Mouse (Mus musculus) Muller cell, postnatal 12 days (primary cell): ENCODE data around the gene Nrip1.
A peak's percentile ranks its signal among the peaks of the same experiment; 100 is the strongest.
"Not testable (repeated sequence)": the region's sequence is repeated elsewhere in the genome, so short reads cannot be mapped to it uniquely, and the experiment has no call there.

Experiments
- DNase-seq: peaks from one replicate; pipeline ENCODE4 v3.0.0-alpha.2; 2015; ENCODE audit errors: inconsistent ontology term

The Nrip1 gene

GRCm38 (mm10) chr16:76373671-76374091, at the start of gene Nrip1:
Nrip1 (minus strand) TSS chr16:76373827.
- peak; percentile 72 for DNase-seq

DNA sequence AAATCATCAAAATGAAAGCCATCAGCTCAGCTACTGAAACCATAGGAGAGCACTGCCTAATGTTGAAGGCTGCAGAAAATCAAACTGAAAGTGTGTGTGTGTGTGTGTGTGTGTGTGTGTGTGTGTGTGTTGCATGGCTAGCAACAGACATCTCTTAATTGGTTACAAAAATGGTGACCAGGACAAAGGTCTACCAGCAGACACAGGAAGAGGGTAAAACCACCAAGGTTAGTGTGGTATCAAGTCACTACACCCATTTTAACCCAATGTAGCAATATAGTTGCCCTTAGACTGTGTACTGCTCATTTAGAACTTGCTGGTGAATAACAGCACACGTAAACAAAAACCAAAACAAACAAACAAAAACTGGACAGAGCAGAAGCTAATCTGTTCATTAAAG, 48.9 kb upstream of the Nrip1 start:
- no peak for DNase-seq

- DNase-seq = no peak
Observed at GRCm38 (mm10) chr16:76419849-76420248, 46.2 kb upstream of the Nrip1 start.

DNA sequence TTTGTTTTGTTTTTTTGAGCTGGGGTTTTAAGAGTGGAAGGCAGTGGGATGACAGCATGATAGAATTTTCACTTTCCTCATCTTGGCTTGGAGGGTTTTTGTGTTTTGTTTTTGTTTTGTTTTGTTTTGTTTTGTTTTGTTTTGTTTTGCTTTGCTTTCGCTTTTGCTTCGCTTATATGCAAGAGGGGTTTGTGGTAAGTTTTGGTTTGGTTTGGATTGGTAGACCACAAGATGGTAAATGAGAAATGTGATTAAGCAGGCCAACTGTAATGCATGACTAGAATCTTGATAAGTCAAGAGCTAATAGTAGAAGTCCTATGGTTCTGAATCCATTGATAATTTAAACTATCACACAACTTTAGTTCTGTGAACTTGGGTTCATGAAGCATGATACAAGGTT, 42.9 kb upstream of the Nrip1 start:
- DNase-seq = no peak

DNA sequence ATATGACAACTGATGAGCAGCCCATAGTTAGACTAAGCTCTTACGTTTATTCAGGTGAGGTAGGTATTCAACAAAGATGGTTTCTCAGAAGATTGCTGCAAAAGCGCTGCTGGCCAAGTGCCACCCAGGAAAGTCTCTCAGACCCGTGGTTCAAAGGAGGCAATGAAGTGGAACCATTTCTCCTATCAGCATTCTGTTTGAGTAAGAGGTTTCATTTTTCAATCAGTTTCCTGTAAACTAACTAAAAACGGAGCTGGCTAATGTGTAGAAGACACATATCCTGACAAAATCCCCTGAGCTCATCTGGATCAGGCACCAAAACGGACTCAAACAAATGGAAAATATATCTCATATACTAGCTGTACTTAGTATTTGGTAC, 42.4 kb upstream of the Nrip1 start:
- no peak for DNase-seq

GRCm38 (mm10) chr16:76415407-76416059, 41.9 kb upstream of the Nrip1 start:
- no peak for DNase-seq

DNA sequence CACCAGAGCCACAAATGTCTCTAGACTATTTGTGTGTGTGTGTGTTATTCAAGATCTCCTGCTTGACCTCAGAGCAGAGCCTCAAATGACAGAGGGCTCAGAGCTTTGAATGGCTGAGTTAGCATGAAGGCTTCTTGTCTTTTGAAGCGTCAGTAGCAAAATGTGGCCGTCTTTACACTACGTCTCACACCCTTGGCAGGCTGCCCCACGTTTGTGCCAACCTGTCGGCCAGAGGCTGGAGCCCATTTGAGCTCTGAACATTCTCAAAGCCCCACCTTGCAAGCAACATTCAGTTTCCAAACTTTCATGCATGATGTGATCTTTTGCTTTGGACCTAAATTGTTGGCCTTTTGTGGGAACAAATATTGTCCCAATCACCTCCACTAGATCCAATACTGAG, 40.9 kb upstream of the Nrip1 start:
- DNase-seq = no peak

GRCm38 (mm10) chr16:76413581-76413980, 40.0 kb upstream of the Nrip1 start:
- DNase-seq = no peak

- DNase-seq = peak; percentile 70
Observed at GRCm38 (mm10) chr16:76409355-76409722, 35.7 kb upstream of the Nrip1 start.

GRCm38 (mm10) chr16:76408696-76409354, 35.2 kb upstream of the Nrip1 start:
- DNase-seq = no peak

GRCm38 (mm10) chr16:76408241-76408640, 34.6 kb upstream of the Nrip1 start:
- no peak for DNase-seq

- DNase-seq = no peak
Observed at GRCm38 (mm10) chr16:76407321-76407920, 33.8 kb upstream of the Nrip1 start.

DNA sequence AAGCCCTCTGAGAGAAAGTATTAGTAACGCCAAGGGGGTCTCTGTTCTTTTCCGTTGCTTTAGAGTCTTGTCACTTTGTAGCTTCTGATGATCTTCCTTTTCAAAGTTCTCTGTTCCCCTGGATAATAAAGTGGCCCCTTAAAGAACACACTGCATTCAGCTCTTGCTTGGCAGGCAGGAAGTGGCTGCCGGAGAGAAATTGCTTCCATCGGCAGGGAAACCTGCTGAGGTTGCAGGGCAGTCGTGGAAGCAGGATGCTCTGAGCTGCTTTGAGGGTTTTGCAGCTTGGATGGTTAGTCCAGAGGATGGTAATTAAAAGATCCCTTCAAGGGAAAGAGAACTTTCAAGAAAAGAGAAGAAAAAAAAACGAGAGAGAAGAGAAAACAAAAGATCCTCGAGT, 33.3 kb upstream of the Nrip1 start:
- DNase-seq = no peak

- no peak for DNase-seq
Observed at GRCm38 (mm10) chr16:76406319-76406718, 32.7 kb upstream of the Nrip1 start.

GRCm38 (mm10) chr16:76403305-76403704, 29.7 kb upstream of the Nrip1 start:
- not testable (repeated sequence) for DNase-seq

GRCm38 (mm10) chr16:76396512-76396911, 22.9 kb upstream of the Nrip1 start:
- DNase-seq = no peak

GRCm38 (mm10) chr16:76393267-76393666, 19.6 kb upstream of the Nrip1 start:
- DNase-seq = no peak

GRCm38 (mm10) chr16:76386496-76386895, 12.9 kb upstream of the Nrip1 start:
- DNase-seq = no peak

DNA sequence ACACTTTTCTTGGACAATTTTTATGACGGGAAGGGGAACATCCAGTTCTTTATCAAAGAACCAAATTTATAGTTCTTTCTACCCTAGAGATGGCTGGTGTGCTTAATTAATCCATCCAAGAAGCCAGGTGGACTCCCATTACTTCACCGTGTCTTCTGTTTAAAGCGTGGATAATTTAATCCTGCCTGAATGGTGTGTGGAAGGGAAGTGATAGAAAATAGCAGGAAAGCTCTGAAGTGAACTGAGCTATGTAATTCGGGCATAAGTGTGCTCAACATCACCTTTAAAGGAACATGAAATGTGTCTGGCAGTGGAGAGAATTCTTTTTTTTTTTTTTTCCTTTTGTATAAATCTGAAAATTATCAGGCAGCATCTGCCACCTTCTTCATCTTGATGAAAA, 12.4 kb upstream of the Nrip1 start:
- no peak for DNase-seq

DNA sequence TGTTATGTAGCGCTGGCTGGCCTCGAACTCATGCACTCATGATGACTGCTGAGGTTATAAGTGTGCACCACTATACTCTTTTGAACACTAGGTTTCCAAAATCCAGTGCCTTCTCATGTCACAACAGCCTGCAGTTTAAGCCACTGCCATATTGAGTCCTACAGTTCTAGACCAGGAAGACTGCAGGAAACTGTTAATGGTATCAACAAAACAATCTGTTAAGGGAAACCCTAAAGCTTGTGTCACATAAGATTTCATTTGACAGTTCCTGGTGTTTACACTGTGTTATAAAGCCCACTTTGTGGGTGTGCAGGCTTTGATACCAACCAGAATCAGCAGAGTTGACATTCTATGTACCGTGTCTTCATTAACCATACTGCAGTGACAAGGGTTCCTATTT, 3.6 kb upstream of the Nrip1 start:
- DNase-seq = no peak

DNA sequence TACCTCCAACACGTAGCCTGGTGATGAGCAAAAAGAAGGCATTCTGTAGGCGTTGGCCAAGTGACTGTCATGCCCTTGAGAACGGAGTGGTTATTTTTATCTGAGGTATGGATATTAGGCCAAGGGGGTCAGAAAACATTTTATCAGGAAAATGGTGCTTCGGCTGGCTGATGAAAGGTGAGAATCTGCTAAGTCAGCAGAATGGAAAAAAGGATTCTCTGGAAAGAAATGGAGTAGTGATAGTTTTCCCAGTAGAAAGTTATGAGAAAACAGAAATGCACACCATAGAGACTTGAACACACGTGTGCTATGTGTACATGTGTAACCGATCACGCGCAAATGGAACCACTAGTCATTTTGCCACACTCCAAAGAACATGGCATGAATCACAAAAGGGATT, 3.0 kb upstream of the Nrip1 start:
- DNase-seq = no peak

- peak; percentile 95 for DNase-seq
Observed at GRCm38 (mm10) chr16:76372941-76373561, 576 bp downstream of the Nrip1 start.
